Mouse (Mus musculus) T-cell, adult 66 days (primary cell): ENCODE data around the gene Hoxb8. TPM values are rescaled to one million over a fixed set of nuclear protein-coding genes. Genes with fewer than 3 reads are reported as not detected.

Experiments used
- total RNA-seq, 2 experiments: library from RNA; stranded (reverse); gene quantifications; 3 replicates in 1 of 2; 4 replicates in 1 of 2; pipeline ENCODE4 v1.2.4; 2023

Gene Hoxb8
- not detected for total RNA-seq

DNA sequence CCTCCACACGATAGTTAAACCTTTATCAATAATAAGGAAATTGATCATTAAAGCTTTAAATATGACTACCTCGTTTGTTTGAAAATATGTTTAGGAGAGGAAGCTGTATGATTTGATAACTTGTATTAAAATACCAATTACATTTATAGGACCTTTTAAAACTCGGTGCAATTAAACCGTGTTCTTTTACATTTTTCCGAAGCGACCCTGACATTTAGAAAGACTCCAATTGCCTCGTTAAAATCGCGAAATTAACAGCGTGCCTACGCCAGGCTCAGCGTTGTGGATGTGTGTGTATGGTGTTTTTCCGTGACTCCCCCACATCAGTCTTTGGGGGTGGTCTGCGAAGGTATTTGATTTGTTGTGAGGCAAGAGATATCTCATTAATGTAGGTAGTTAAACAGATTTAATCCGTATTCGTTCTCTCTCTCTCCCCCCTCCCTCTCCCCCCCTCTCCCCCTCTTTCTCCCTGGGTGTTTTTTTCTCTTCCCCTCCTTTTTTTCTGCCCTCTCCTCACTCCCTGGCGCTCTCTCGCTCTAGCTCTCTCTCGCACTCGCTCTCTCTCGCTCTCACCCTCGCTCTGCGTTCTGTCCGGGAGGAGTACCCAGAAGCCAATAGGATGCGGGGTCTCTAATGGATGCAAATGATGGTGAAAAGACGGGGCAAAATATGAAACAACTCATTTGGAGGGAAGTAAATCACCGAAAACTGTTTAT, at the start of gene Hoxb8:
Hoxb8 (plus strand) TSS at position 51 of the 716 bp plus-strand sequence.

DNA sequence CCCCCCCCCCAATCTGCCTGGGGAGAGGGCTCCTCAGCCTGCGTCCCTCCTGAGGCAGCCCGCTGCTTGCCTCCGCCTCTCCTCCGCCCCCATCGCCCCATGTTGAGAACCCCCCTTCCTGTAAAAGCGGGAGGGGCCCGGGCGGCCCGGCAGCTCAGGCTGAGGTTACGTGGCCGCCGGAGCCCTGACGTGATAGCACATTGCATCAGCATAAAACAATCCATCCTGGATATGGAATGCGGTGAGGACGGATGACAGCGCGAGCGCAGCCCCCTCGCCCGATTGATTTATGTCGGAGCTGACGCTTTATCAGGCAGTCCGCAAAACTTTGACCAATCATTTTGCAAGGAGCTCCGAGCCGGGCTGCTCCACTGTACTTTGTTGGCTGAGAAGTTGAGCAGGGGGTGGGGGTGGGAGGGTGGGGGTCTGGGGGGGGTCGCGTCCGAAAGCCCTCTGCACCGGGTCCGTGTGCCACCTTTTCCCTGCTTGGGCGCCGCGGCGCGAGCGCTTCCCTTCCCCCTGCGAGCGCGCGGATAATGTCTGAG, 10.6 kb upstream of the Hoxb8 start, which contains the start of gene Hoxb9:
Hoxb9 (plus strand) TSS at position 462 of the 545 bp plus-strand sequence.

DNA sequence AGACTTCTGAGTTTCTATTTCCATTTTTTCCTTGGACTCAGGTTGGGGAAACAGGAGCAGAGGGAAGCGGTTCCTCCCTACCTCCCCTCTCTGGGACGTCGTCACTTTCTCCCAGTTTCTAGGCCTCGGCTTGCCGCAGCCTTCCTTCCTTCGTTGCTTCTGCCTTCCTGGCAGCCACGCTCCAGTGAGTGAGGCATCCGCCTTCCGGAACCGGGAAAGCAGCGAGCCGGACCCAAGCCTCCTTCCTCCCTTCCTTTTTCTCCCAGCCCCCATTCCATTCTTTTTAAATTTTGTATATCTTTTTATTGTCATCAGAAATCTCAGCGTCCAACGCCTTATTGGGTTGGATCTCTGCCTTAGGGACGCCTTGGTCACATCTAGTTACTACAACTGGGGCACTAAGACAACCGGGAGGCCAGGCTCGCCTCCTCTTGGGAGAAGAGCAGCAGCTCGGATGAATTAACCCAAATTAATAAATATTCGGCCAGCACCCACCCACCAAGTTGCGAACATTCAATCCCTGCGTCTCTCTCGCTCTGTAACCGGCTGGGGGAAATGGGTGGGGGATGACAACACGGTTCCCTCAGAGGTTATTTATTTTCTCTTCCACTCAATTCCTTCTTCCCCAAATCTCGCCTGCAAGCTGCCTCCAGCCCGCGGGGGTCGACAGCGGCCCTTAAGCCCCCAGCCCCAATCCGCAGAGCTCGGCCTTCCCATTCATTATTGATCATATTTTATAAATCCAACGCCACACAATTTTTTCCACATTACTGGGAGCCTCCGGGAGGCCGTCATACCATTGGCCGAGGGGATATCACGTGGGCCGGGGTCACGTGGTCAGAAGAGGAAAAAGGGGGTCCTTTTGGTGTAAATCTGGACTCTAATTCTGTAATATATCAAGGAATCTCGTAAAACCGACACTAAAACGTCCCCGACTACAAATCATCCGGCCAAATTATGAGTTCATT, 4.3 kb downstream of the Hoxb8 start, which contains the start of gene Hoxb7:
Hoxb7 (plus strand) TSS at position 853 of the 968 bp plus-strand sequence.

DNA sequence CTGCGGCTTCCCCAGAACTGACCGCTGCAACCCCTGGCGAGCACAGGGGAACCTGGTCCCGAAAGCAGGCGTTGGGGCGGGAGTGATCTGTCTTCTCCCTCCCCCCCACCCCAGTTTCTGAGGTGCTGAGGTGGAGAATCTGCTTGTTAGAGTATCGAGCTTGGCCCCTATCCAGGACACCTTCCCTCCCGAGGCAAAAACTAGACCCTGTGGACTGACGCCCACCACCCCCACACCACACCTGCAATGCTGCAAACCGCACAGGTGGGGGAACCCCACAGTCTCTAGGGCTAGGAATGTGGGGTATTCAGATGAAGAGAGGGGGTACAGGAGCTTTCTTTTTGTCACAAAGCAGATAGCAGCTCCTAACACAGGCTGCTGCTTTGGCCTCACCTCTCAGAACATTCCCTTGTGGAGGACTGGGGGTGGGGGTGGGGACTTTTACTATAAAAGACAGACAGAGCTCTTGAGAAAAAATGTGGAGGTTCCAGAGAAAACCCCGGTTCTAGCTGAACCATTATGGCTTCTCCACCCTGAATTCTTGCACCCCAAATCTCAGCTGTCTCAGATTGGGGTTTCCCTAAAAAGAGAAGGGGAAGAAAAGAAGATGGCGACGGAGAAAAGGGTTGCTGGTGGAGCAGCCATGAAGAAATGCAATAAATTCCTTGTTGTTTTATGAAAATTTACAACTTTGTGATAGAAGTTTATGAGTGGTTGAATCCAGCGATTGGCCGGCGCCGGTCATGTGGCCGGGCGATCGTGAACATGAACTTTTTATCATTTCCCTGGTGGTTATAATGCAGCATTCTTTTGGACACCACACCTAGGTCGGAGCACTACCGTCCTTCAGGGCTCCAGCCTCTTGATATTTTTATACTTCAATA, 10.2 kb downstream of the Hoxb8 start, which contains the start of gene Hoxb6:
Hoxb6 (plus strand) TSS at position 796 of the 884 bp plus-strand sequence.

DNA sequence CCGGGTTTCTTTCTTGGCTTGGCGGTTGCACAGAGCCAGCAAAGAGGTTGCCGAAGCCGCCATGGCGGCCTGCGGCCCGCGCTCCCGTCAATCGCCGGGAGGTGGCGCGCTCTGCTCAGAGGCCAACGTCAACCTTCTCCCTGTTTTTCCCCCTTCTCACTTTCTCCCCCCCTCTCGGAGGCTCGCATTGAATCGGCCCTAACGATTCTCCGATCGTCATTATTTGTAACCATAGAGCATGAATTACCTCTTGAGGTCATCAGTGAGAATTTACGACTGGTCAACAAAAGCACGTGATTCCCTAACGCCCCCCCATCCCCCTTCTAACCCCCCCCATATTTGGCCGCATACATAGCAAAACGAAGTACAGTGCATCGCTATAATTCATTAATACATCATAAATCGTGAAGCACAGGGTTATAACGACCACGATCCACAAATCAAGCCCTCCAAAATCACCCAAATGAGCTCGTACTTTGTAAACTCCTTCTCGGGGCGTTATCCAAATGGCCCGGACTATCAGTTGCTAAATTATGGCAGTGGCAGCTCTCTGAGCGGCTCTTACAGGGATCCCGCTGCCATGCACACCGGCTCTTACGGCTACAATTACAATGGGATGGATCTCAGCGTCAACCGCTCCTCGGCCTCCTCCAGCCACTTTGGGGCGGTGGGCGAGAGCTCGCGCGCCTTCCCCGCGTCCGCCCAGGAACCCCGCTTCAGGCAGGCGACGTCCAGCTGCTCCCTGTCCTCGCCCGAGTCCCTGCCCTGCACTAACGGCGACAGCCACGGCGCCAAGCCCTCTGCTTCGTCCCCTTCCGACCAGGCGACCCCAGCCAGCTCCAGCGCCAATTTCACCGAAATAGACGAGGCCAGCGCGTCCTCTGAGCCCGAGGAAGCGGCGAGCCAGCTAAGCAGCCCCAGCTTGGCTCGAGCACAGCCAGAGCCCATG, 21.7 kb downstream of the Hoxb8 start, which contains the start of gene Hoxb5:
Hoxb5 (plus strand) TSS at position 186 of the 949 bp plus-strand sequence.

DNA sequence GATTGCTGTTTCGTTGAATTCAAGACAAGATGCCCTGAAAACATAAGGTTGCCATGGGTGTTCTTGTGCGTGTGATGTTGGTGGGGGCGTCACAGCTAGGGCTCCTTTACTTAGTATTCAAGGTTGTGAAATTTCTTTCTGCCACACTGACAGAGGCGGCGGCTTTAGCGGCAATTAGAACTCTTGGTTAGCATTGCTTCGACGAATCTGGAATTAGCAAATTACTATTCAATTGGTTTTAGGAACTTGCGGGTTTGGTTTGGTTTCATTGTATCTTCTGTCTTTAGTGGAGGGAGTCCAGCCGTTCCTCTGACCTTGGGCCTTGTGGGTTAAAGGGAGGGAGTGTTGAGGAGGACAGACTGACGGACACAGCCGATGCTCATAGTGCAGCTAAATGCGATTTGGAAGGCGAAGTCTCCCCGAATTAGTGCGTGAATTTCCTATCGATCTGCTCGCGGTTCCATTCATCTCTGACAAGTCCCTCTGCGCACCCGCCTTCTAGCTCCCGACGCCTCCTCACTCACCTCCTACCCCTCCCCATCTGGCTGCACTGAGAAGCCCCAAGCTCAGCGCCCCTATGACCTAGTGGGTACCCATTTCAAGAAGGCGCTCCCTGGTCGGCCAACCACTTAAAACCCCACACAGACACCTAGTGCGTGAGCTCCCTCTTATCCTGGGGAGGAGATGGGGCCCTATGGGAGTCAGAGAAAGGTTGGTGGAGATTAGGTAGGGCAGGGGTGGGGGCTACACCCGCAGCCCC, 36.1 kb downstream of the Hoxb8 start, which contains the start of gene Hoxb4:
Hoxb4 (plus strand) TSS at position 660 of the 760 bp plus-strand sequence.

DNA sequence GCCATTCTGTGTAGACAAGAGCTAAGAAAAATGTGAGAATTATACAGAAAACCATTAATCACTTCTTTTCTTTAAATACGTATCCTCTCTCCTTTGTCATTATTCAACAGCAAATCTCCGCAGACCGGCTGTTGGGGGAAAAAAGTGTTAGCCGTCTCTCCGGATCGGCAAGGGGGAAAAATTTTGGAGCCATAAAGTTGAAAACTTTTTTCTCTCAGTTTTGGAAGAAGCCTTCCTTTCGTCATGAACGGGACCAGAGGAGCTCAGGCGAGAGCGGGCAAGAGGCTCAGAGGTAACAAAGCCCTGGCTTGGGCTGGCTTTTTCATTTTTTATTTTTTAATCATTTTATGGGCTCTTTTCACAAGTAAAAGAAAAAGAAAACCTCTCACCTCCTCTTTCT, 41.4 kb downstream of the Hoxb8 start, which contains the start of gene Hoxb3:
Hoxb3 (plus strand) TSS at position 173 of the 400 bp plus-strand sequence.

Other genes with a start within 250 kb of the Hoxb8 start
- 10 to 100 TPM; 58.1 to 61.5 TPM for gene Snf8, start 247.0 kb upstream of the Hoxb8 start, total RNA-seq
- gene Ube2z, start 216.5 kb upstream of the Hoxb8 start, total RNA-seq = 10 to 100 TPM; 47.1 to 51.4 TPM
- 100 to 1,000 TPM; 128 to 133 TPM for gene Atp5g1, start 206.2 kb upstream of the Hoxb8 start, total RNA-seq
- gene Calcoco2, start 169.9 kb upstream of the Hoxb8 start, total RNA-seq = not detected
- not detected for gene Ttll6, start 148.1 kb upstream of the Hoxb8 start, total RNA-seq
- not detected for gene Hoxb13, start 87.6 kb upstream of the Hoxb8 start, total RNA-seq
- not detected for gene Hoxb9, start 10.4 kb upstream of the Hoxb8 start, total RNA-seq
- gene Hoxb7, start 4.7 kb downstream of the Hoxb8 start, total RNA-seq = not detected
- not detected for gene Hoxb6, start 10.6 kb downstream of the Hoxb8 start, total RNA-seq
- not detected for gene Hoxb5, start 21.4 kb downstream of the Hoxb8 start, total RNA-seq
- gene Hoxb4, start 36.4 kb downstream of the Hoxb8 start, total RNA-seq = under 1 TPM; 0.90 to 0.95 TPM
- gene Hoxb3, start 41.4 kb downstream of the Hoxb8 start, total RNA-seq = not detected
- not detected for gene Hoxb2, start 68.6 kb downstream of the Hoxb8 start, total RNA-seq
- gene Hoxb1, start 83.8 kb downstream of the Hoxb8 start, total RNA-seq = not detected
- 100 to 1,000 TPM; 434 to 508 TPM for gene Skap1, start 182.7 kb downstream of the Hoxb8 start, total RNA-seq